Mouse (Mus musculus): ENCODE results near the gene Soga1.

GRCm38 (mm10) chr2:157040649-157041046, 38.4 kb downstream of the Soga1 start:
- TF ChIP-seq CTCF (IDR thresholded peaks at IDR 0.05; ENCODE audit: low read depth, low read length): no peak
- no peak for TF ChIP-seq TAL1 (conservative IDR thresholded peaks at IDR 0.05; ENCODE audit: low read depth, low read length)
- TF ChIP-seq GATA1 (IDR thresholded peaks at IDR 0.05; ENCODE audit: borderline replicate concordance, low read length): no peak
- TF ChIP-seq GATA2 (IDR thresholded peaks at IDR 0.05; ENCODE audit: borderline replicate concordance, low read depth, low read length): no peak
- no peak for TF ChIP-seq POLR2AphosphoS5 (IDR thresholded peaks at IDR 0.05; ENCODE audit: insufficient replicate concordance, low read depth, low read length)
